Mouse (Mus musculus) monocyte, adult 2 months (primary cell): ENCODE measurements around the gene Arhgef40.
A peak's percentile ranks its signal among the peaks of the same experiment; 100 is the strongest.

Experiments
- DNase-seq, 2 experiments: peaks; one replicate each; pipeline ENCODE4 v3.0.0; 2022; ENCODE audit warnings: low spot score in 2 of 2, low read depth in 1 of 2

Gene Arhgef40

GRCm38 (mm10) chr14:51984247-51985231 is at the start of gene Arhgef40:
Gene Arhgef40 (plus strand): TSS chr14:51984719.
- no peak for DNase-seq

GRCm38 (mm10) chr14:51939005-51939404 is 45.5 kb upstream of the Arhgef40 start:
- no peak for DNase-seq

GRCm38 (mm10) chr14:51940944-51941560 is 43.5 kb upstream of the Arhgef40 start:
- DNase-seq: peak; percentile 5 to 36

DNA sequence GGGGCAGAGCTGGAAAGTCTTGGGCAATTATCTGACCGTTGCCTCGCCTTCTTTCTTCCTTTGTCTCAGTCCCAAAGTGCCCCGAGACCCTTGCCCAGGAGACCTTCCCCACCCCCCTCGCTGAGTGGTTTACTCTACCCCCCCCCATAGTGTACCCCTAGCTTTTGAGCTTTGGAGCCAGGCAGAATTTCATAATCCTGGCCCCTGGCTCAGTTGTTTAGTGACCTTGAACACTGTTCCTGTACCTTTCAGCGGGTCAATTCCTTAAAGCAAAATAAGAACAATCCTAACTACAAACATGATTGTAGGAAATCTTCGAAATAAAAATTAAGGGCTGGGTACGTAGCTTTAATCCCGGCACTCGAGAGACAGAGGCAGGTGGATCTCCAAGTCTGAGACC is 42.9 kb upstream of the Arhgef40 start:
- no peak for DNase-seq

- no peak for DNase-seq
Measured at GRCm38 (mm10) chr14:51942236-51942635, 42.3 kb upstream of the Arhgef40 start.

DNA sequence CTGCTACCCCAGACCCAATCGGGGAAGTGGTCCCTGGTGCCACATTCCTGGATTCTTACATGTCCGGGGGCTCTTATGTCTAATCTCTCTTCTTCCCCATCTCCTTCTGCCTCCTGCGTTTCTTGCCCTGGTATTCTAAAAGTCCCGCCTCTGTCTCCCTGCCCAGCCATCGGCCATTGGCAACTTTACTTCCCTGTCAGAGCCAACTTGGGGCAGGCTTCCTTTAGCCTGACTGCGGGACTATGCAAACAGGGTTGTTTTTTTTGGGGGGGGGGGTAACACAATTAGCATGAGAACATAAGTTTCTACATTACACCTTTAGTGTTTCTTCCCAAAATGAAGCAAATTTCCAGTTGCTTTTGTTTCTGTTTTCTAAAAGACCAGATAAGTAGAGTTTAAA is 41.2 kb upstream of the Arhgef40 start:
- DNase-seq: no peak

GRCm38 (mm10) chr14:51960316-51960715 is 24.2 kb upstream of the Arhgef40 start:
- DNase-seq: no peak

GRCm38 (mm10) chr14:51967400-51967799 is 17.1 kb upstream of the Arhgef40 start:
- DNase-seq: no peak

- no peak for DNase-seq
Measured at GRCm38 (mm10) chr14:51979252-51979651, 5.3 kb upstream of the Arhgef40 start.

DNA sequence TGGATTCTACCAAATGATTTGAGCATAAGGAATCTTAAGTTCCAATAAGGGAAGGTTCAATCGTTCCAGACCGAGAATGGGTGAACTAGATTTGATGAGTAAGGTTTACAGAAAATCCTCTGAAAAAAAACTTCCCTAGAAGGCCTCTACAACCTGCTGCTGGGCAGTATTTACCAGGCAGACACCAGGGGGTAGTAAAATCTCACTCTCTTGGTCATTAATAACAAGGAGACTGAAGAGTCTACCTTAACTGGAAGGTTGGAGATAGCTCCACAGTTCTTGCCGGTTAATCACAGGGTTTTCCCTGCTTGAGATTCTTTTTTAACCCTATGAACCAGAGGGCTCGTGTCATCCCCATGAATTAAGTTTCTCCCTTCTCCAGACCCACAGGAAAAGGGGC is 1.3 kb upstream of the Arhgef40 start:
- DNase-seq: no peak

DNA sequence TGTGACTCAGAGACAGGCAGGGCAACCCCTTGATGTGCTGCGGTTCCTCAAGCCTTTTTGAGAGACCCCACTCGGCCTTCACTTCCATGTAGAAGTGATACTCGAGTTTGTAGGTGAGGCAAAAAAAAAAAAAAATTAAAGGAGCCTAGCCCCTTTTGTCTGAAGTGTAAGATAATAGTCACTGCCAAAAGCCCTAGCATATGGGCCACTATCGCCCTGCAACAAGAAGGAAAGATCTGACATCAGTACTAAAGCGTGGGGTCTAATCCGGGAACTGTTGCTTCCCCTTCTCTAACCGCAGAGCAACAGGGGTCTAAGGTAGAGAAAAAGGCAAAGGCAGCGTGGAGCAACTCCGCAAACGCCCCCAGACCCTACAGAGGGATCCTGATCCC is 668 bp upstream of the Arhgef40 start:
- DNase-seq: no peak

GRCm38 (mm10) chr14:51985301-51986152 is 1.0 kb downstream of the Arhgef40 start:
- no peak for DNase-seq

DNA sequence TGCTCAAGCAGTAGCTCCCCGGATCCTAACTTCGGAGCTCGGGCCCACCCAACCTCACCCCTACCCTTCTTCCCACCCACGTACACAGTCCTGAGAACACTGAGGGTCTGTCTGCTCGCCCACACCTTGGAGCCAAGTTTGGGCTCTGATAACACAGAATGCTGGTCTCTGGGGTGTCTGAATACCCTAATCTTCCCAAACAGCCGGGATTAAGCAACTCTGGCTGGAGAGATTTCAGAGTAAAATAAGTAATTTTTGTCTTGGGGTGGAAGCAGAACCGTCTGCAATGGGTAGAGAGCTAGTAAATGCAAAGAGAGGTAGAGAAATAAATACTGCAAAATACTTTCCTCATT is 1.6 kb downstream of the Arhgef40 start:
- no peak for DNase-seq

GRCm38 (mm10) chr14:51987177-51987576 is 2.7 kb downstream of the Arhgef40 start:
- DNase-seq: no peak

GRCm38 (mm10) chr14:51988731-51989130 is 4.2 kb downstream of the Arhgef40 start:
- no peak for DNase-seq

DNA sequence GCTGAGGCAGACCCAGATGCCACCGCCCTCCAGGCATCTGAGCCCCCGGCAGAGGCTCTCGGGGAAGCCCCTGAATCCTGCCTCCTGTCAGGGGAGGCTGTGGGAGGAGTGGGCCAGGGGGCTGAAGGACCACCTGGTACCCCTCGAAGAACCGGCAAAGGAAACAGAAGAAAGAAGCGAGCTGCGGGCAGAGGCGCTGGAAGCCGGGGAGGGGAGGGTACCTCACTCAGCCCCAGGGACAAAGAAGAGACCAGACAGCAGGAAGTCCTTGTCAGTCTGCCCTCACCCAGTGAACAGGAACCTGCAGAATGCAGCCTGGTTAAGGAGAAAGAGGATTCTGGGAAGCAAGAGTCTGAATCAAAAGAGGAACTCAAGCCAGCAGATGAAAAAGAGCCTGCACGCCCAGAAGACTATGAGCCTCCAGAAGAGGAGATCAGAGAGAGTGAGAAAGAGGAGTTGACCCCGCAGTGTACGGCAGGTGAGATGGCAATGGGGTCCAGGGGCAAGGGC is 5.0 kb downstream of the Arhgef40 start:
- no peak for DNase-seq

- no peak for DNase-seq
Measured at GRCm38 (mm10) chr14:51994453-51994852, 9.9 kb downstream of the Arhgef40 start.

- DNase-seq: no peak
Measured at GRCm38 (mm10) chr14:51995219-51995871, 10.8 kb downstream of the Arhgef40 start.

- DNase-seq: no peak
Measured at GRCm38 (mm10) chr14:51996231-51996841, 11.8 kb downstream of the Arhgef40 start.

- DNase-seq: no peak
Measured at GRCm38 (mm10) chr14:51996866-51997265, 12.3 kb downstream of the Arhgef40 start.
